24 mouse cellular contexts compared by ENCODE assay signal in the genomic region with DNA sequence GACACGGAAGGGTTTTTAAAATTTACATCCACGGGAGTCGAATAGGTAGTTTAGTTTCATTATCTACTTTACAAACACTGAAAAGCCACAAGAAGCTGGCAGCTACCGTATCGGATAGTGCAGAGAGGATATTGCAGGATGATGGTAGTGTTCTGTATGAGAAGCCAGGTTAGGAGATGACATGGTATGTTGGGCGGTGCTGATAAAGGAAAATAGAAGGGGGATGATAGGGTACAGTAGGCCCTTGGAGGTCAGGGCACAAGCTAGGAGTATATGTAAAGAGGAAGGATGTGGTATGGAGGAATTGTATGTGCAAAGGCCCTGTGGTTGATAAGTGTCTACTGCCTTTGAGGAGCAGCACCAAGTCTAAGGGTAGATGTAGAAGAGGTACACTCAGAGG. TPM values are rescaled to one million over a fixed set of nuclear protein-coding genes. Genes with fewer than 3 reads are reported as not detected.
DNase-seq lines count a peak whose midpoint lies in the region; ATAC-seq and TF ChIP-seq lines count a peak whose summit lies in the region.
"Had no signal": no experiment of that assay in that cellular context is flagged by ENCODE, and none has a peak within 500 bp of the region (broad histone marks: within the 10 kb centered on the region; RNA-seq: fewer than 3 reads in every experiment).

No protein-coding gene starts in this region.

- peak overlapping the region; percentile 41; the same call in 1 of the 2 replicates for H3K27ac ChIP-seq in MEL (ENCODE audit: control insufficient read depth, low read depth, low read length)
- H3K27ac ChIP-seq: embryonic facial prominence, embryonic 15.5 days; forebrain, embryonic 10.5 days; heart, embryonic 15.5 days; hindbrain, embryonic 10.5 days; hindbrain, embryonic 14.5 days had no signal

- H3K4me3 ChIP-seq in E14TG2a.4 (replicated peaks; ENCODE audit: low read length) (peak overlapping the region; percentile 88), MEL (ENCODE audit: control insufficient read depth in 1 of 2, insufficient read depth in 1 of 2, low read depth in 2 of 2, low read length in 2 of 2) (no peak overlapping the region)
- H3K4me3 ChIP-seq: erythroblast, embryonic 14.5 days; forebrain, embryonic 10.5 days; heart, embryonic 15.5 days; hindbrain, embryonic 10.5 days had no signal

- H3K4me1 ChIP-seq in E14TG2a.4 (replicated peaks; ENCODE audit: low read depth, low read length) (peaks cover 49% of the 10 kb centered on the region), MEL (ENCODE audit: control insufficient read depth in 1 of 2, insufficient read depth in 2 of 2, low read length in 2 of 2) (peaks cover 13 to 24% of the 10 kb centered on the region in 2 experiments)
- H3K4me1 ChIP-seq: embryonic facial prominence, embryonic 15.5 days; heart, embryonic 15.5 days; hindbrain, embryonic 10.5 days had no signal

- peak; percentile 62 for DNase-seq in MEL (ENCODE audit: low read depth, low spot score)
- DNase-seq in cerebellum, postnatal 14 days = no peak
- no peak for DNase-seq in layer of hippocampus, adult 9-11 months
- DNase-seq in urinary bladder, postnatal 10 days (ENCODE audit: low spot score) = no peak
- DNase-seq: adrenal gland, postnatal 14 days; cerebellum, adult 11-12 months; cerebellum, adult 9-11 months; embryo, embryonic 11 days; gastrocnemius, postnatal 36 days; heart, adult 18-20 months; heart, postnatal 14 days had no signal

- no peak for TF ChIP-seq POLR2A in MEL (IDR thresholded peaks at IDR 0.05; ENCODE audit: control insufficient read depth in 1 of 2, insufficient read depth in 1 of 2, low read depth in 1 of 2, low read length in 2 of 2, poor library complexity in 1 of 2)

- H3K36me3 ChIP-seq in E14TG2a.4 (ENCODE audit: insufficient read depth, low read length) (peaks cover 79% of the 10 kb centered on the region), MEL (ENCODE audit: control insufficient read depth in 1 of 2, insufficient read depth in 2 of 2, low read length in 2 of 2) (peaks cover 0 to 25% of the 10 kb centered on the region in 2 experiments; a peak in 3 of 4 replicates)

- H3K9ac ChIP-seq in MEL (ENCODE audit: control insufficient read depth, low read depth, low read length, poor library complexity, severe bottlenecking) = no peak overlapping the region
- H3K9ac ChIP-seq: embryonic facial prominence, embryonic 15.5 days; heart, embryonic 15.5 days; hindbrain, embryonic 14.5 days had no signal

- no peaks in the 10 kb centered on the region for H3K79me2 ChIP-seq in MEL (ENCODE audit: control insufficient read depth, insufficient read depth, low read length, poor library complexity)

- TF ChIP-seq EP300 in MEL (IDR thresholded peaks at IDR 0.05; ENCODE audit: low read depth in 1 of 2, low read length in 2 of 2) = peak; percentile 17 to 72; a peak in 2 of 4 replicates

- ATAC-seq in granulocyte monocyte progenitor cell, adult 5-6 weeks (replicated peaks; ENCODE audit: poor library complexity, severe bottlenecking) = peak; percentile 30
- ATAC-seq in megakaryocyte-erythroid progenitor cell, adult 5-6 weeks (replicated peaks; ENCODE audit: low FRiP score, low TSS enrichment, poor library complexity, severe bottlenecking) = peak; percentile 68
- ATAC-seq: forebrain, embryonic 14.5 days; intestine, embryonic 16.5 days had no signal

- H3K9me3 ChIP-seq in E14TG2a.4 (ENCODE audit: low read length) = 0 out of 2 replicates have a peak, but pooled peaks cover 5% of the 10 kb centered on the region
- H3K9me3 ChIP-seq in MEL (replicated peaks; ENCODE audit: insufficient read depth, low read length) = no peaks in the 10 kb centered on the region
- H3K9me3 ChIP-seq: embryonic facial prominence, embryonic 15.5 days; forebrain, embryonic 10.5 days; heart, embryonic 15.5 days; hindbrain, embryonic 10.5 days had no signal

- H3K27me3 ChIP-seq in E14TG2a.4 (ENCODE audit: insufficient read depth, low read length) (no peaks in the 10 kb centered on the region), MEL (ENCODE audit: control insufficient read depth in 1 of 2, insufficient read depth in 2 of 2, low read length in 2 of 2) (no peaks in the 10 kb centered on the region)
- H3K27me3 ChIP-seq: embryonic facial prominence, embryonic 15.5 days; heart, embryonic 15.5 days had no signal

- TF ChIP-seq CTCF in E14TG2a.4 (conservative IDR thresholded peaks at IDR 0.05; ENCODE audit: low read length) (no peak), MEL (IDR thresholded peaks at IDR 0.05 in 2 of 3, conservative IDR thresholded peaks at IDR 0.05 in 1 of 3; ENCODE audit: control insufficient read depth in 1 of 3, insufficient read depth in 1 of 3, low read depth in 2 of 3, low read length in 3 of 3, poor library complexity in 1 of 3, severe bottlenecking in 1 of 3) (no peak)

- TF ChIP-seq RAD21 in MEL (IDR thresholded peaks at IDR 0.05; ENCODE audit: low read depth, low read length) = no peak

TF ChIP-seq in MEL, 35 proteins besides CTCF, POLR2A, EP300 and RAD21:
- TF ChIP-seq ETS1 (IDR thresholded peaks at IDR 0.05; ENCODE audit: low read depth, low read length) = peak; percentile 65; the same call in 1 of the 2 replicates
- TF ChIP-seq NRF1 (IDR thresholded peaks at IDR 0.05; ENCODE audit: insufficient read depth, low read depth, low read length, poor library complexity, severe bottlenecking) = no peak
- TF ChIP-seq MXI1 (IDR thresholded peaks at IDR 0.05; ENCODE audit: low read depth, low read length) = no peak
- TF ChIP-seq TCF12 (IDR thresholded peaks at IDR 0.05; ENCODE audit: low read depth, low read length) = peak; percentile 49
- peak; percentile 64 for TF ChIP-seq GATA1 (IDR thresholded peaks at IDR 0.05; ENCODE audit: low read depth, low read length)
- no peak for TF ChIP-seq POLR2AphosphoS5 (IDR thresholded peaks at IDR 0.05; ENCODE audit: borderline replicate concordance, low read depth, low read length)
- TF ChIP-seq TAL1 (IDR thresholded peaks at IDR 0.05; ENCODE audit: low read length) = peak; percentile 49
- TF ChIP-seq JUND (IDR thresholded peaks at IDR 0.05; ENCODE audit: low read depth, low read length) = no peak
- 0 out of 2 replicates have a peak, but pooled peaks have one; percentile 16 for TF ChIP-seq HCFC1 (IDR thresholded peaks at IDR 0.05; ENCODE audit: low read depth, low read length)
- 0 out of 2 replicates have a peak, but pooled peaks have one; percentile 20 for TF ChIP-seq TBP (IDR thresholded peaks at IDR 0.05; ENCODE audit: low read depth, low read length)
- TF ChIP-seq MAFK (IDR thresholded peaks at IDR 0.05; ENCODE audit: borderline replicate concordance, low read depth, low read length) = no peak
- no peak for TF ChIP-seq ZC3H11A (IDR thresholded peaks at IDR 0.05; ENCODE audit: low read depth, low read length)

RNA-seq across cellular contexts. Expression of a gene that starts 23.1 kb away (rescaled TPM):
- 27.5 and 31.0 TPM in 2 replicates for total RNA-seq in MEL (2012; rRNA removed)
- polyA plus RNA-seq in MEL (2012; ENCODE audit: insufficient read depth in 1 of 2, insufficient read length in 2 of 2, low read depth in 1 of 2, low replicate concordance in 2 of 2, missing spikeins in 1 of 2) = 10 to 100 TPM in 1 of 2 experiments, not detected in 1; 68.4 TPM
- total RNA-seq in granulocyte monocyte progenitor cell, adult 5-6 weeks (2014; fragmentation: Nextera tagmentation) = 38.4 and 42.1 TPM in 2 replicates
- total RNA-seq in granulocyte monocyte progenitor cell, adult 5-6 weeks (2017) = 21.2 and 25.0 TPM in 2 replicates
- 36.2 and 42.0 TPM in 2 replicates for total RNA-seq in megakaryocyte-erythroid progenitor cell, adult 5-6 weeks (2014; fragmentation: Nextera tagmentation)
- 19.7 and 20.7 TPM in 2 replicates for total RNA-seq in megakaryocyte-erythroid progenitor cell, adult 5-6 weeks (2017)

RNA-seq across cellular contexts. Expression of a gene that starts 31.2 kb away (rescaled TPM):
- 23.8 and 26.0 TPM in 2 replicates for total RNA-seq in MEL (2012; rRNA removed)
- polyA plus RNA-seq in MEL (2012; ENCODE audit: insufficient read depth in 1 of 2, insufficient read length in 2 of 2, low read depth in 1 of 2, low replicate concordance in 2 of 2, missing spikeins in 1 of 2) = 10 to 100 TPM in 1 of 2 experiments, not detected in 1; 34.0 TPM
- total RNA-seq in granulocyte monocyte progenitor cell, adult 5-6 weeks (2014; fragmentation: Nextera tagmentation) = 55.6 and 58.3 TPM in 2 replicates
- 57.5 and 75.5 TPM in 2 replicates for total RNA-seq in granulocyte monocyte progenitor cell, adult 5-6 weeks (2017)
- 60.6 and 61.1 TPM in 2 replicates for total RNA-seq in megakaryocyte-erythroid progenitor cell, adult 5-6 weeks (2014; fragmentation: Nextera tagmentation)
- 33.5 and 45.9 TPM in 2 replicates for total RNA-seq in megakaryocyte-erythroid progenitor cell, adult 5-6 weeks (2017)

RNA-seq across cellular contexts. Expression of a gene that starts 43.3 kb away (rescaled TPM):
- total RNA-seq in MEL (2012; rRNA removed) = 0.69 TPM in 2 replicates
- 1 to 10 TPM in 1 of 2 experiments, not detected in 1; 1.4 TPM for polyA plus RNA-seq in MEL (2012; ENCODE audit: insufficient read depth in 1 of 2, insufficient read length in 2 of 2, low read depth in 1 of 2, low replicate concordance in 2 of 2, missing spikeins in 1 of 2)
- not detected in 2 replicates for total RNA-seq in granulocyte monocyte progenitor cell, adult 5-6 weeks (2014; fragmentation: Nextera tagmentation)
- not detected in 2 replicates for total RNA-seq in granulocyte monocyte progenitor cell, adult 5-6 weeks (2017)
- total RNA-seq in megakaryocyte-erythroid progenitor cell, adult 5-6 weeks (2014; fragmentation: Nextera tagmentation) = 1.0 and 1.3 TPM in 2 replicates
- total RNA-seq in megakaryocyte-erythroid progenitor cell, adult 5-6 weeks (2017) = 0.19 TPM in 1 of 2 replicates, not detected in the other

RNA-seq across cellular contexts. Expression of a gene that starts 47.7 kb away (rescaled TPM):
- 0.31 and 0.36 TPM in 2 replicates for total RNA-seq in MEL (2012; rRNA removed)
- under 1 TPM in 1 of 2 experiments, not detected in 1; 0.45 TPM for polyA plus RNA-seq in MEL (2012; ENCODE audit: insufficient read depth in 1 of 2, insufficient read length in 2 of 2, low read depth in 1 of 2, low replicate concordance in 2 of 2, missing spikeins in 1 of 2)
- total RNA-seq in granulocyte monocyte progenitor cell, adult 5-6 weeks (2014; fragmentation: Nextera tagmentation) = 0.28 TPM in 1 of 2 replicates, not detected in the other
- total RNA-seq in granulocyte monocyte progenitor cell, adult 5-6 weeks (2017) = 0.05 TPM in 1 of 2 replicates, not detected in the other
- 0.92 and 1.7 TPM in 2 replicates for total RNA-seq in megakaryocyte-erythroid progenitor cell, adult 5-6 weeks (2014; fragmentation: Nextera tagmentation)
- total RNA-seq in megakaryocyte-erythroid progenitor cell, adult 5-6 weeks (2017) = 0.91 TPM in 1 of 2 replicates, not detected in the other
- total RNA-seq: adrenal gland, postnatal 14 days; gastrocnemius, postnatal 36 days; heart, adult 18-20 months; heart, postnatal 14 days had no signal
- polyA plus RNA-seq: embryonic facial prominence, embryonic 11.5 days; heart, embryonic 11.5 days; heart, embryonic 15.5 days; intestine, embryonic 16.5 days had no signal
